Mouse (Mus musculus) liver (tissue): ENCODE results near the gene Olfr1394.
A peak's percentile ranks its signal among the peaks of the same experiment; 100 is the strongest.
"Not testable (repeated sequence)": the region's sequence is repeated elsewhere in the genome, so short reads cannot be mapped to it uniquely, and the experiment has no call there.

Experiments
- DNase-seq: peaks from one replicate; pipeline ENCODE4 v3.0.0-alpha.2; 2020; ENCODE audit warnings: mixed read lengths

Gene Olfr1394

GRCm38 (mm10) chr11:49154077-49154476, at the start of gene Olfr1394:
TSS of gene Olfr1394 (plus strand) at chr11:49154377.
- DNase-seq, result no peak

- no peak for DNase-seq
Observed at GRCm38 (mm10) chr11:49105752-49106151, 48.4 kb upstream of the Olfr1394 start.

GRCm38 (mm10) chr11:49107650-49108537, 46.3 kb upstream of the Olfr1394 start:
- no peak for DNase-seq

GRCm38 (mm10) chr11:49108833-49109232, 45.3 kb upstream of the Olfr1394 start:
- DNase-seq, result peak; percentile 45

- no peak for DNase-seq
Observed at GRCm38 (mm10) chr11:49111000-49111399, 43.2 kb upstream of the Olfr1394 start.

- no peak for DNase-seq
Observed at GRCm38 (mm10) chr11:49112624-49113219, 41.5 kb upstream of the Olfr1394 start.

GRCm38 (mm10) chr11:49114158-49114557, 40.0 kb upstream of the Olfr1394 start:
- no peak for DNase-seq

GRCm38 (mm10) chr11:49114774-49115173, 39.4 kb upstream of the Olfr1394 start, which contains the start of gene Olfr1396:
TSS of gene Olfr1396 (minus strand) at chr11:49114874.
- DNase-seq, result no peak

- DNase-seq, result no peak
Observed at GRCm38 (mm10) chr11:49119635-49120034, 34.5 kb upstream of the Olfr1394 start.

GRCm38 (mm10) chr11:49124169-49124568, 30.0 kb upstream of the Olfr1394 start:
- DNase-seq, result peak; percentile 51

GRCm38 (mm10) chr11:49141974-49142373, 12.2 kb upstream of the Olfr1394 start, which contains the start of gene Olfr1395:
TSS of gene Olfr1395 (plus strand) at chr11:49142274.
- DNase-seq, result no peak

GRCm38 (mm10) chr11:49156821-49157814, 2.9 kb downstream of the Olfr1394 start:
- DNase-seq, result no peak

- DNase-seq, result peak; percentile 9
Observed at GRCm38 (mm10) chr11:49168839-49169611, 14.8 kb downstream of the Olfr1394 start.

- no peak for DNase-seq
Observed at GRCm38 (mm10) chr11:49170576-49170975, 16.4 kb downstream of the Olfr1394 start.

- no peak for DNase-seq
Observed at GRCm38 (mm10) chr11:49175345-49175744, 21.2 kb downstream of the Olfr1394 start.

GRCm38 (mm10) chr11:49176047-49176779, 22.0 kb downstream of the Olfr1394 start:
- DNase-seq, result not testable (repeated sequence)

GRCm38 (mm10) chr11:49183172-49183571, 29.0 kb downstream of the Olfr1394 start:
- no peak for DNase-seq

GRCm38 (mm10) chr11:49186452-49186851, 32.3 kb downstream of the Olfr1394 start:
- no peak for DNase-seq

- no peak for DNase-seq
Observed at GRCm38 (mm10) chr11:49186955-49187488, 32.8 kb downstream of the Olfr1394 start, which contains the start of gene Btnl9. TSS of gene Btnl9 (minus strand) at chr11:49187159.

- no peak for DNase-seq
Observed at GRCm38 (mm10) chr11:49187701-49188100, 33.5 kb downstream of the Olfr1394 start.

- peak; percentile 61 for DNase-seq
Observed at GRCm38 (mm10) chr11:49189737-49190136, 35.6 kb downstream of the Olfr1394 start.
